Mouse (Mus musculus) hindbrain, embryonic 10.5 days (tissue): Measurements from ENCODE around the gene Foxk1. TPM values are rescaled to one million over a fixed set of nuclear protein-coding genes. Genes with fewer than 3 reads are reported as not detected.

Experiments
- DNase-seq: peaks from one replicate; pipeline ENCODE4 v3.0.0-alpha.2; 2017; ENCODE audit warnings: low spot score
- H3K27ac ChIP-seq: fragments of 300-500 bp; sonication (generic); 2 replicates; pipeline ENCODE4 v1.5.1; 2016; ENCODE audit warnings: mild to moderate bottlenecking, moderate library complexity
- H3K27me3 ChIP-seq: fragments of 300-500 bp; sonication (generic); 2 replicates; pipeline ENCODE4 v1.6.1; 2016; ENCODE audit warnings: mild to moderate bottlenecking; ENCODE audit not compliant: poor library complexity, insufficient read depth, severe bottlenecking
- H3K36me3 ChIP-seq: fragments of 300-500 bp; sonication (generic); 2 replicates; pipeline ENCODE4 v1.6.1; 2016; ENCODE audit warnings: mild to moderate bottlenecking, moderate library complexity
- H3K4me1 ChIP-seq: fragments of 300-500 bp; sonication (generic); replicated peaks from 2 replicates; pipeline ENCODE4 v1.6.1; 2016; ENCODE audit warnings: mild to moderate bottlenecking
- H3K4me3 ChIP-seq: fragments of 300-500 bp; sonication (generic); 2 replicates; pipeline ENCODE4 v1.5.1; 2016; ENCODE audit warnings: mild to moderate bottlenecking, moderate library complexity
- H3K9me3 ChIP-seq: fragments of 300-500 bp; sonication (generic); 2 replicates; pipeline ENCODE4 v1.6.1; 2016; ENCODE audit warnings: mild to moderate bottlenecking, moderate library complexity
- WGBS: fragments of 180-500 bp; shearing (Covaris S2); methylation state at CpG from one replicate; pipeline ENCODE4 v1.1.7; 2016; 5-methylcytosine and 5-hydroxymethylcytosine counted together
- polyA plus RNA-seq: library from polyadenylated mRNA; unstranded; fragments of >200 nt; fragmentation: Nextera tagmentation; extraction: Ambion mirVana; gene quantifications from 2 replicates; pipeline ENCODE4 v1.2.1, GENCODE M21; 2016

The Foxk1 gene
- polyA plus RNA-seq, 1 experiment from 2014 or later, result 5.2 TPM

GRCm38 (mm10) chr5:142428691-142429090 lies 27.4 kb downstream of the Foxk1 start:
- H3K36me3 ChIP-seq, result peaks cover 33% of the 10 kb centered on the region
- H3K9me3 ChIP-seq, result no peaks in the 10 kb centered on the region
- WGBS, result 67% methylated on average over 6 of the region's 6 CpGs
- no peak for DNase-seq
- H3K4me1 ChIP-seq, result peaks cover 84% of the 10 kb centered on the region
- no peaks in the 10 kb centered on the region for H3K27me3 ChIP-seq
- H3K27ac ChIP-seq, result no peak overlapping the region
- H3K4me3 ChIP-seq, result no peak overlapping the region

GRCm38 (mm10) chr5:142431029-142431428 lies 29.7 kb downstream of the Foxk1 start:
- H3K4me1 ChIP-seq, result peaks cover 69% of the 10 kb centered on the region
- H3K27ac ChIP-seq, result peak overlapping the region; percentile 57; the same call in 1 of the 2 replicates
- 76% methylated on average over 12 of the region's 12 CpGs for WGBS
- no peak overlapping the region for H3K4me3 ChIP-seq
- no peak for DNase-seq
- H3K27me3 ChIP-seq, result no peaks in the 10 kb centered on the region
- H3K36me3 ChIP-seq, result peaks cover 46% of the 10 kb centered on the region
- H3K9me3 ChIP-seq, result no peaks in the 10 kb centered on the region

- WGBS, result 73% methylated on average over 9 of the region's 9 CpGs
- Histone ChIP-seq H3K27me3 (no peaks in the 10 kb centered on the region), H3K27ac (peak overlapping the region; percentile 30; the same call in 1 of the 2 replicates), H3K4me1 (peaks cover 63% of the 10 kb centered on the region), H3K36me3 (peaks cover 50% of the 10 kb centered on the region), H3K4me3 (no peak overlapping the region), H3K9me3 (0 out of 2 replicates have a peak, but pooled peaks cover 2% of the 10 kb centered on the region)
- DNase-seq, result no peak
These were observed 30.6 kb downstream of the Foxk1 start for GRCm38 (mm10) chr5:142431811-142432434.

DNA sequence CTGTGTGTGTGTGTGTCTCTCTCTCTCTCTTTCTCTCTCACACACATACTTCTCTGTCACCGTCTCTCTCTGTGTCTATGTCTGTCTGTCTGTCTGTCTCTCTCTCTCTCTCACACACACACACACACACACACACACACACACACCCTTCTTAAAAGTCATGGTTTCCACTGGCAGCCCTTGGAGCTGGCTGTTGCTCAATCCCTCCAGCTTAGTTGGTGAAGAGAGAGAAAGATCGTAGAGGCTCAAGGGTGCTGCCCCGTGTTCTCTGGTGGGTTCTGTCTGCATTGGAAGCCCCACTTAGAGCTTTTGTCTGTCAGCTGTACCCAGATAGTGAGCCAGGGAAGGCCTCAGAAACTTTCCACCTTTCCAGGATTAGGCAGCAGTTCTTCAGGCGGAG lies 31.4 kb downstream of the Foxk1 start:
- WGBS, result 87% methylated on average over 4 of the region's 4 CpGs
- Histone ChIP-seq H3K27ac (no peak overlapping the region; the same call in 1 of the 2 replicates), H3K4me3 (no peak overlapping the region), H3K27me3 (no peaks in the 10 kb centered on the region), H3K4me1 (peaks cover 56% of the 10 kb centered on the region), H3K36me3 (peaks cover 58% of the 10 kb centered on the region), H3K9me3 (0 out of 2 replicates have a peak, but pooled peaks cover 2% of the 10 kb centered on the region)
- no peak for DNase-seq

DNA sequence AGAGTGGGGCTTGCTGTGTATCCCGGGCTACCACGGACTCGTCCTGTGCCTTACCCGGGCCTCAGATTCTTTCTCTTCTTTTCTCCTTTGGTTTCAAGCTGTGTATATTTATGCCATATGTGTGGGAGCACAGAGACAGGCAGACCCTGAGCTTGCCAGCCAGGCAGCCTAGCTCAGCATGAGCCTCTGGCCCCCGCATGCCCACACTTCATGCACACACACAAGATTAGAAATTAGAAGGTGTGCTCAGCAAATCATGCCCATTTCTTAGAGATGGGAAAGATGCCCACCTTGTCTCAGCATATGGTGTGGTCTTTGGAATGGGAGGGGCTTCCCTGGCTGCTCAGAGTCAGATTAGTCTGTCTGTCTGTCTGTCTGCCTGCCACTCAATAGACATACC lies 32.8 kb downstream of the Foxk1 start:
- 0 out of 2 replicates have a peak, but pooled peaks cover 2% of the 10 kb centered on the region for H3K9me3 ChIP-seq
- peaks cover 60% of the 10 kb centered on the region for H3K4me1 ChIP-seq
- peaks cover 71% of the 10 kb centered on the region for H3K36me3 ChIP-seq
- no peak overlapping the region for H3K4me3 ChIP-seq
- H3K27ac ChIP-seq, result no peak overlapping the region
- no peaks in the 10 kb centered on the region for H3K27me3 ChIP-seq
- no peak for DNase-seq
- WGBS, result 79% methylated on average over 5 of the region's 5 CpGs

- peaks cover 71% of the 10 kb centered on the region for H3K36me3 ChIP-seq
These were observed 34.4 kb downstream of the Foxk1 start for GRCm38 (mm10) chr5:142435736-142436135.

DNA sequence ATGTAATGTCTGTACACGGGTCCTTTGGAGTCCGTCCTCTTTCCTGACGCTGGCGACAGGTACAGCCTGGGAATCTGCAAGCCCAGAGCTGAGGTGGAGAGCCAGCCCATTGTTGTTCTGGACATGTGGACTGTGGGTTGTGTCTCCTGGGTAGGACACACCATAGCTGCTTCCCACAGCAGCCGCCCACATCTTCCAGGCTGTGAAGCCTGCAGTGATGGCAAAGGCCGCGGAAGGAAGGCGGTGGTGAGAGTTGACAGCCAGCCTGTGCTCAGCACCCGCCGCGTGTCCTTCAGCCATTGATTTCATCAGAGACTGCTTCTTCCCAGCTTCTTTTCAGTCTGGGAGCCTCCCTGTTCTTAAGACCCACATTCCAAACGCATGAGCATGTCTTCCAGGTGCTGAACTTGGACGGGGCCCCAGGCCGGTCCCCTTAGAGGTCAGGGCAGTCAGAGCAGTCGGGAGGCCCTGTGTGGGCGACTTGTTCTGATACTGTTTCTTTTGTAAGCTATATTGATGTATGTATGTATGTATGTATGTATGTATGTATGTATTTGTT lies 37.2 kb downstream of the Foxk1 start:
- 81% methylated on average over 16 of the region's 16 CpGs for WGBS
- H3K9me3 ChIP-seq, result 0 out of 2 replicates have a peak, but pooled peaks cover 2% of the 10 kb centered on the region
- H3K4me1 ChIP-seq, result peaks cover 65% of the 10 kb centered on the region
- no peak overlapping the region for H3K27ac ChIP-seq
- H3K4me3 ChIP-seq, result no peak overlapping the region
- DNase-seq, result no peak
- peaks cover 56% of the 10 kb centered on the region for H3K36me3 ChIP-seq
- H3K27me3 ChIP-seq, result no peaks in the 10 kb centered on the region

More at GRCm38 (mm10) chr5:142435736-142436135, 34.4 kb downstream of the Foxk1 start:
- DNase-seq, result no peak
- H3K4me1 ChIP-seq, result peaks cover 67% of the 10 kb centered on the region
- 97% methylated on average over 15 of the region's 15 CpGs for WGBS
- H3K27me3 ChIP-seq, result no peaks in the 10 kb centered on the region
- no peak overlapping the region for H3K4me3 ChIP-seq
- no peak overlapping the region for H3K27ac ChIP-seq
- H3K9me3 ChIP-seq, result 0 out of 2 replicates have a peak, but pooled peaks cover 2% of the 10 kb centered on the region

GRCm38 (mm10) chr5:142439911-142440432 lies 38.7 kb downstream of the Foxk1 start:
- no peak for DNase-seq
- H3K4me1 ChIP-seq, result peaks cover 74% of the 10 kb centered on the region
- 0 out of 2 replicates have a peak, but pooled peaks cover 2% of the 10 kb centered on the region for H3K9me3 ChIP-seq
- 1% methylated on average over 12 of the region's 12 CpGs for WGBS
- peaks cover 41% of the 10 kb centered on the region for H3K36me3 ChIP-seq
- H3K27ac ChIP-seq, result peak overlapping the region; percentile 89
- H3K4me3 ChIP-seq, result peak overlapping the region; percentile 51
- H3K27me3 ChIP-seq, result no peaks in the 10 kb centered on the region

DNA sequence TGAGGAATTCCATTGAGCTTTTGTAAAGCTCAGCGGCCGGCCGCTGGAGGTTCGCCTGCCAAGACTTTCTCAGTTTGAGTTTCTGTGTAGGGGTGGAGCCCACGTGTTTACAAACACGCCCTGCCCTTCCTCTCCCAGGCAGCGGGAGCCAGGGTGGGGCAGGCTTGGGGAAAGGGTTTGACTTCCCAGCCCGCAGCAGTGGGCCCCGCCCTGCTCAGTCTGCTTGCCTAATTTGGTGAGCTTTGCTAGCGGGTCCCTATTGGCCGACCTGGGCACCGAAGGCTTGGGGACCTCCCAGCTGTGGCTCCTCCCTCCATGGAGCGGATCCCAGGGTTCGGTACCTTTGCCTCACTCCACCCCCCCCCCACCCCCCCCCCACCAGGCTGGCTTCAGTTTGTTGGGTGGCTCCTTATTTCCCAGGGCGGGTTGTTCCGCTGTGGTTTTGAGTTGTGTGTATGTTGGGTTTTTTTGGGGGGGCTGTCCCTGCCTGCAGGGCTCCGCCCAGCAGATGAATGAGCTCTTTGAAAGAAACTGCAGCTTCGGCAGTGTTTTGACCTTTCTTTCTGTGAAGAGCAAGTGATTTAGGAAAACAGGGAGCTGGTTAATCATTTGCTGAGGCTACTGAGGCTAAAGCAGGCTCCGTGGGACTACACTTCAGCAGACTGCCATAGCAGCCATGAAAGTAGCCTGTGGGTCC lies 39.3 kb downstream of the Foxk1 start:
- Histone ChIP-seq H3K4me1 (peaks cover 80% of the 10 kb centered on the region), H3K36me3 (peaks cover 34% of the 10 kb centered on the region), H3K9me3 (0 out of 2 replicates have a peak, but pooled peaks cover 2% of the 10 kb centered on the region), H3K4me3 (peak overlapping the region; percentile 51), H3K27me3 (no peaks in the 10 kb centered on the region), H3K27ac (peak overlapping the region; percentile 89)
- WGBS, result under 1% methylated on average over 19 of the region's 19 CpGs
- peak; percentile 90 for DNase-seq

DNA sequence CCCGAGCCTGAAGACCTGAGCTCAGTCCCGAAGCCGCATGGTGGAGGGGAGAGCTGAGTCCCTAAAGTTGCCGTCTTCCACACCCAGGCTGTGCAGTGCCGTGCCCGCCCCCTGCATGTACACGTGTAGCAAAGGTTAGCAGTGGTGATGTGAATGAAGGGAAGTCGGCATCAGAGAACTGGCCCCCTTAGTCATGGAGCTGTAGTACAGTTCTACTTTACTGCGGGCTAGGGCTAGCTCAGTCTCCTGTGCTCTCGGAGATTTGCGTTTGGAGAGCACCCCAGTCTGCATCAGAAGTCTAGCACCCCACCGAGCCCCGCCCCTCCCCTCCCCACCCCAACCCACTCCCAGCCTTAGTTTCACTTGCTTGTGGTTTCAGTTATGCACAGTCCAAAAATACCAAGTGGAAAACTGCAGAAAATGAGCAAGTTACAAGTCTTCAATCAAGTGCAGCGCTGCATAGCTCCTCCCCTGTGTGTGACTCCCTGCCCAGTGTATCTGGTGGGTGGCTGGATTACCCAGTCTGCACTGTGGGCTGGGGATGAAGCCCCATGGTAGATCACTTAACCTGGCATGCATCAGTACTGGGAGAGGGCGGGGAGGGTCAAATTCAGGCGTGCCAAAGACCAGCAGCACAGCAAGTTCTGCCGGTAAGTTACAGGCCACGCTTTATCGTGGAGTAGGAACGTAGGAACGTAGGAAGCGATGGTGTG lies 40.2 kb downstream of the Foxk1 start:
- peaks cover 89% of the 10 kb centered on the region for H3K4me1 ChIP-seq
- WGBS, result 55% methylated on average over 22 of the region's 22 CpGs
- peak overlapping the region; percentile 89 for H3K27ac ChIP-seq
- peak overlapping the region; percentile 51 for H3K4me3 ChIP-seq
- H3K36me3 ChIP-seq, result peaks cover 29% of the 10 kb centered on the region
- H3K27me3 ChIP-seq, result no peaks in the 10 kb centered on the region
- H3K9me3 ChIP-seq, result no peaks in the 10 kb centered on the region
- DNase-seq, result no peak

DNA sequence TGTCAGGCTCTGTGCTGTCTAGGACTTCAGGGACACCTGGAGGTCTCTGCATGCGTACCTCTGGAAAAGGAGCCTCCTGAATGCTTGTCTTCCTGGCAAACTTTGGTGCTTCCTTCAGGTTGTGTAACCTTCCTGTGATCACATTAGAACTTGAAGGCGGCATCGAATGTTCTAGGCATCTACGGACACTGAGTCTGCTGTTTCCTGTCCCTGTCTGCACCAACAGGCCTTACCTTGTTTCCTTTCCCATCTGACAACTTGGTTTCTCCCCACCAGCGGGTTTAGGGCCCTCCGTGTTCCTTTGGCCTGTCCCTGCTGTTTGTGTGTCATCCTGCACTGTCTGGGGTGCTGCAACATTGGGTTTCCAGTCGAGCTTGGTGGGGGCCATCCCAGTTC lies 40.7 kb downstream of the Foxk1 start:
- Histone ChIP-seq H3K27me3 (no peaks in the 10 kb centered on the region), H3K9me3 (no peaks in the 10 kb centered on the region), H3K27ac (peak overlapping the region; percentile 89), H3K36me3 (peaks cover 23% of the 10 kb centered on the region), H3K4me3 (no peak overlapping the region), H3K4me1 (peaks cover 88% of the 10 kb centered on the region)
- DNase-seq, result no peak
- WGBS, result 81% methylated on average over 7 of the region's 7 CpGs

- H3K9me3 ChIP-seq, result no peaks in the 10 kb centered on the region
- H3K4me3 ChIP-seq, result no peak overlapping the region
- WGBS, result 71% methylated on average over 15 of the region's 15 CpGs
- H3K27ac ChIP-seq, result peak overlapping the region; percentile 77
- peaks cover 9% of the 10 kb centered on the region; the same call in 1 of the 2 replicates for H3K36me3 ChIP-seq
- peaks cover 94% of the 10 kb centered on the region for H3K4me1 ChIP-seq
- no peak for DNase-seq
- H3K27me3 ChIP-seq, result no peaks in the 10 kb centered on the region
These were observed 42.2 kb downstream of the Foxk1 start for GRCm38 (mm10) chr5:142443514-142443913.
